Mouse (Mus musculus) c-Kit-positive CD71-positive TER-119-positive erythroid progenitor cells, embryonic 14.5 days (primary cell): ENCODE measurements around the gene Hoxb8.

Source experiments
- DNase-seq: peaks from one replicate; pipeline ENCODE4 v3.0.0-alpha.2; 2013; ENCODE audit warnings: low spot score

Hoxb8 gene

GRCm38 (mm10) chr11:96268031-96268745, 13.5 kb upstream of the Hoxb8 start:
- DNase-seq, result no peak

- no peak for DNase-seq
Observed at GRCm38 (mm10) chr11:96269869-96270268, 11.8 kb upstream of the Hoxb8 start.

GRCm38 (mm10) chr11:96270996-96271540, 10.6 kb upstream of the Hoxb8 start, which contains the start of gene Hoxb9:
TSS of gene Hoxb9 (plus strand) at chr11:96271457.
- no peak for DNase-seq

- no peak for DNase-seq
Observed at GRCm38 (mm10) chr11:96271541-96272011, 10.1 kb upstream of the Hoxb8 start.

GRCm38 (mm10) chr11:96272024-96272921, 9.4 kb upstream of the Hoxb8 start:
- DNase-seq, result no peak

- DNase-seq, result no peak
Observed at GRCm38 (mm10) chr11:96274428-96274827, 7.3 kb upstream of the Hoxb8 start.

GRCm38 (mm10) chr11:96275896-96276295, 5.8 kb upstream of the Hoxb8 start:
- DNase-seq, result no peak

GRCm38 (mm10) chr11:96277151-96278044, 4.3 kb upstream of the Hoxb8 start:
- DNase-seq, result no peak

- no peak for DNase-seq
Observed at GRCm38 (mm10) chr11:96278324-96278723, 3.4 kb upstream of the Hoxb8 start.

GRCm38 (mm10) chr11:96278773-96279172, 2.9 kb upstream of the Hoxb8 start:
- DNase-seq, result peak; percentile 51

GRCm38 (mm10) chr11:96279421-96280233, 2.1 kb upstream of the Hoxb8 start:
- no peak for DNase-seq

- DNase-seq, result no peak
Observed at GRCm38 (mm10) chr11:96280399-96281378, 1.0 kb upstream of the Hoxb8 start.

GRCm38 (mm10) chr11:96281396-96281795, 309 bp upstream of the Hoxb8 start:
- no peak for DNase-seq

- no peak for DNase-seq
Observed at GRCm38 (mm10) chr11:96282795-96283430, 1.2 kb downstream of the Hoxb8 start.

- no peak for DNase-seq
Observed at GRCm38 (mm10) chr11:96284041-96284749, 2.5 kb downstream of the Hoxb8 start.

GRCm38 (mm10) chr11:96284774-96285734, 3.3 kb downstream of the Hoxb8 start:
- no peak for DNase-seq
